Mouse (Mus musculus): Measurements from ENCODE around the gene Dab1.

GRCm38 (mm10) chr4:104644862-104645261, 1025.7 kb downstream of the Dab1 start:
- TF ChIP-seq CTCF (IDR thresholded peaks at IDR 0.05; ENCODE audit: insufficient read depth, low read depth, low read length) (no peak), POLR2A (IDR thresholded peaks at IDR 0.05; ENCODE audit: insufficient read depth, low read depth, low read length) (no peak)

All from olfactory bulb, adult 2 months (tissue).